Mouse (Mus musculus): ENCODE results near the gene Smok3a.

GRCm38 (mm10) chr5:138076148-138076547 lies 55.1 kb downstream of the Smok3a start:
- TF ChIP-seq CTCF (conservative IDR thresholded peaks at IDR 0.05; ENCODE audit: low read length) (0 out of 2 replicates have a peak, but pooled peaks have one; percentile 4), NANOG (IDR thresholded peaks at IDR 0.05; ENCODE audit: borderline replicate concordance, low read length) (no peak), POU5F1 (IDR thresholded peaks at IDR 0.05; ENCODE audit: borderline replicate concordance, low read length) (no peak)

All from E14TG2a.4 (cell line).